Mouse (Mus musculus) Muller cell, postnatal 12 days (primary cell): ENCODE measurements around the gene Krt17.
"Not testable (repeated sequence)": the region's sequence is repeated elsewhere in the genome, so short reads cannot be mapped to it uniquely, and the experiment has no call there.

Experiments used
- DNase-seq: peaks from one replicate; pipeline ENCODE4 v3.0.0-alpha.2; 2015; ENCODE audit errors: inconsistent ontology term

Gene Krt17

GRCm38 (mm10) chr11:100262058-100262980 is 1.5 kb upstream of the Krt17 start:
- DNase-seq, result no peak

GRCm38 (mm10) chr11:100261235-100261605 is 391 bp upstream of the Krt17 start:
- no peak for DNase-seq

- no peak for DNase-seq
Measured at GRCm38 (mm10) chr11:100259079-100259478, 1.8 kb downstream of the Krt17 start.

- DNase-seq, result no peak
Measured at GRCm38 (mm10) chr11:100257967-100258366, 2.9 kb downstream of the Krt17 start.

- DNase-seq, result no peak
Measured at GRCm38 (mm10) chr11:100255514-100255913, 5.3 kb downstream of the Krt17 start.

- no peak for DNase-seq
Measured at GRCm38 (mm10) chr11:100254360-100255090, 6.3 kb downstream of the Krt17 start.

GRCm38 (mm10) chr11:100248852-100249465 is 11.9 kb downstream of the Krt17 start, which contains the start of gene Krt16:
Krt16 (minus strand) TSS chr11:100248902.
- DNase-seq, result no peak

- not testable (repeated sequence) for DNase-seq
Measured at GRCm38 (mm10) chr11:100246471-100246870, 14.4 kb downstream of the Krt17 start.

- not testable (repeated sequence) for DNase-seq
Measured at GRCm38 (mm10) chr11:100240272-100240671, 20.6 kb downstream of the Krt17 start.

- peak; percentile 17 for DNase-seq
Measured at GRCm38 (mm10) chr11:100221741-100222140, 39.1 kb downstream of the Krt17 start.

- no peak for DNase-seq
Measured at GRCm38 (mm10) chr11:100219304-100219703, 41.5 kb downstream of the Krt17 start.

- no peak for DNase-seq
Measured at GRCm38 (mm10) chr11:100208542-100208941, 52.3 kb downstream of the Krt17 start.

GRCm38 (mm10) chr11:100207498-100207897 is 53.3 kb downstream of the Krt17 start, which contains the start of gene Krt14:
Krt14 (minus strand) TSS chr11:100207548.
- no peak for DNase-seq
